Mouse (Mus musculus) right cerebral cortex, postnatal 25 days (tissue): ENCODE measurements at regions not wholly inside any gene's neighbourhood (a gene's known extent, or its start where the extent isn't known, plus 50 kb on each side); places are given as distances from the start of the nearest gene placed in this dataset.

ENCODE experiments used
- DNase-seq: peaks from one replicate; pipeline ENCODE4 v3.0.0; 2022

GRCm38 (mm10) chr5:141054991-141055390 lies 54.6 kb upstream of the Card11 start:
- DNase-seq = no peak

DNA sequence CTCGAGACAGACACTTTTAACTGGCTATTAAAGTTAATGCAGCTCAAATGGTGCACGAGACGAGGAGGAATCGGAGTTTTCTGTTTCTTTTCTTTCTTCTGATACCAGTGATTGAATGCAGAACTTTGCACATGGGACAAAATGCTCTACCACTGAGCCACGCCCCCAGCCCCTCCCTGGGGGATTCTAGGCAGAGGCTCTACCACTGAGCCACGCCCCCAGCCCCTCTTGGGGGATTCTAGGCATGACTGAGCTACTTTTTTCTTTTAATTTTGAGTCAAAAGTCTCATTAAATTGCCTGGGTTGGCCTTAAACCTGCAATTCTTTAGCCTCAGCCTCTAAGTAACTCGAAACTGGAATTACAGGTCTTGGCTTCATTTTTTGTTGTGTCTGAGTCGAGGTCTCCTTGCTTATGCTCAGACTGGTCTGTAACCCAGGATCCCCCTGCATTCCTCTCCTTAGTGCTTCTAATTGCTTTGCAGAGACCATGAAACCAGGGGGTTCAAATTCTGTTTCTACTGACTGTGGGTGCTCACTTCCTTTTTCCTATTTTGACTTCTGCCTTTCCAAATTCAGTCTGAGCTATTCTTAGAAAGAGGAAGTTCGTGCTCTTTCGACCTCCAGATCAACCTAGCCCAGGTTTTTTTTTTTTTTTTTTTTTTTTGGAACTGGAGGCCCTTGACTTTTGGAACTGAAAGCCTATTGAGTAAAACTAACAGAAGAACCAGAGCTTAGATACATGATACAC lies 55.4 kb upstream of the Card11 start:
- no peak for DNase-seq

DNA sequence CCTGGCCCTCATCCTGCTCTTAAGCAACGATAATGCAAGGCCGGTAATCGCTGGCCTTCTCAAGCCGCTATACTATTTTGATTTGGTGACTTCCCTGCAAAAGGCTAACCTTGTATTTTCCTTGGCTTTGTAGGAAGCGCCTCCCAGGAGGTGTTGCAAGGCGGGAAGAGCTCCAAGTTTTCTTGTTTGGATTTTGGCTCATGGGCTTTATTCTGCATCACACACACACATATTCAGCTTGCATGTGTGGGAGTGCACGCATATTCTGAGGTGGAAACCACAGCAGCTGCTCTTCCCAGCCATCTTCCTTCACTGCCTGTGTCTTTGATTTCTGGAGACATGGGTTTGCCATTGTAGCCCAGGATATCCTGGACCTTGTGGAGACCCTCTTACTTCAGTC lies 57.8 kb upstream of the Card11 start:
- peak; percentile 58 for DNase-seq

DNA sequence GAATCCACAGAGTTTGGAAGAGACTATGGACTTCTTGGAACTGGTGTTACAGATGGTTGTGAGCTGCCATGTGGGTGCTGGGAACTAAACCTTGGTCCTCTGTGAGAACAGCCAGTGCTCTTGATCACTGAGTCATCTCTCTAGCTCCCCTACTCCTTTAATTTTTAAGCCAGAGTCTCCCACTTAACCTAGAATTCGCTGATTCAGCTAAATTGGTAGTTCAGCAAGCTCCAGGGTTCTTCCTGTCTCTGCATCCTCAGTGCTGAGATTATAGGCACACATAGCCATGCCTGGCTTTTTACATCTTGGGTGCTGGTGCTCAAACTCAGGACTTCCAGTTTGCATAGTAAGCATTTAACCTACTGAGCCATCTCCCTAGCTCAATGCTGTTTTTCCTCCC lies 58.5 kb upstream of the Card11 start:
- no peak for DNase-seq

- no peak for DNase-seq
Observed at GRCm38 (mm10) chr5:141062144-141062543, 61.8 kb upstream of the Card11 start.

GRCm38 (mm10) chr5:141067561-141067960 lies 67.2 kb upstream of the Card11 start:
- DNase-seq = no peak

GRCm38 (mm10) chr5:141074457-141074856 lies 74.1 kb upstream of the Card11 start:
- no peak for DNase-seq

GRCm38 (mm10) chr5:141076158-141076557 lies 75.8 kb upstream of the Card11 start:
- no peak for DNase-seq

DNA sequence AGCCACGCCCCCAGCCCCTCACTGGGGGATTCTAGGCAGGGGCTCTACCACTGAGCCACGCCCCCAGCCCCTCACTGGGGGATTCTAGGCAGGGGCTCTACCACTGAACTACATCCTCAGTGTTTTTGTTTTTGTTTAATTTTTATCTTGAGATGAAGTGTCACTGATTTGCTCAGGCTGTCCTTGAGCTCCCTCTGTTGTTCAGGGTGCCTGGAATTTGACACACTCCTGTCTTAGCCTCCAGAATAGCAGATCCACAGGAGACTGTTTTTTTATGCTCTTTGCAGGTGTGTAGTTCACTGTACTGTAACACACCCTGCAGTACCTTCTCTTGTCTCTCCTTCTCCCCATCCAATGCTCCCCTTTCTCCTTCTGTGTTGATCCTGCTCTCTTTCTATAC lies 76.6 kb upstream of the Card11 start:
- no peak for DNase-seq

DNA sequence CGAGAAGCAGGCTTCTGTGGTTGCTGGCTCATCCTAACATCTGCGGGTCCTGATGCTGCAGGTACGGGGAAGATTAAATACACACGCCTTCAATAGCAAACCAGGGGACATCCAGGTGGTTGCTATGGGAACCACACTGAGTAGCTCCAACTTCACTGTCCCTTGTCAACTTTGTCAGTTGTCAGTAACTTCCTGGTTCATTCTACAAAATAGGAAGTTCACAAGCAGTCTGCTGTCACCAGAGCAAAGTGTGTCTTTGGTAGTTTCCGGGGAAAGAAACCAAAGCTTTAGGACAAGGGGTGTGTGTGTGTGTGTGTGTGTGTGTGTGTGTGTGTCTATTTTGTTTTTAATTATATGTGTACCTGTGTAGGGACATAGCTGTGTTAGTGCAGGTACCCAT lies 80.5 kb upstream of the Card11 start:
- no peak for DNase-seq

DNA sequence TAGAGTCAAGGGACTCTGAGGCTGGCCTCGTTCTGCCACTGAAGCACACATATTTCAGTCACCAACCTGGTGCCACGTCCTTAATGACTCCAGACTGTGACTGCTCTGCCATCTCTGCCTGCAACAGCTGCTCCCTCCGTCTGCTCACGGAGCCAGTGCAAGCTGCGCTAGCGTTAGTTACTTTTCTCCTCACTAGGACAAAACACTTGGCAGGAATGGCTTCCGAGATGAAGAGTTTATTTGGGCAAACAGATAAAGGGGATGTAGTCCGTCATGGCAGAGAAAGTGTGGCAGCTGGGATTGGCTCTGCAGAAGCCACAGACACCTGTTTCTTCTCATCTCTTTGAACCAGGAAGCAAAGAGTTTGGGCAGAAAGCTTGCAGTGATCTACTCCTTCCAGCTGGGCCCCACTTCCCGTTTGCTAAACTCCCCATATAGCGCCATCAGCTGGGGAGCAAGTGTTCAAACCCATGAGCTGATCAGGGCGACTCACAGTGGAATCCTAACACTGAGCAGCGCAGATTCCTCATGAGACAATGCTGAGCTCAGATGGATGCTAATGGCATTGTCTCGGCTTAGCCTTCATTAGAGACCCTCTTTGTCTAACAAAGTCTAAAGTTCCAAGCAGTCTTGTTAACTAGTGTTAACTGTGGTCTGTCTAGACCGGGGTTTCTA lies 83.8 kb upstream of the Card11 start:
- no peak for DNase-seq

DNA sequence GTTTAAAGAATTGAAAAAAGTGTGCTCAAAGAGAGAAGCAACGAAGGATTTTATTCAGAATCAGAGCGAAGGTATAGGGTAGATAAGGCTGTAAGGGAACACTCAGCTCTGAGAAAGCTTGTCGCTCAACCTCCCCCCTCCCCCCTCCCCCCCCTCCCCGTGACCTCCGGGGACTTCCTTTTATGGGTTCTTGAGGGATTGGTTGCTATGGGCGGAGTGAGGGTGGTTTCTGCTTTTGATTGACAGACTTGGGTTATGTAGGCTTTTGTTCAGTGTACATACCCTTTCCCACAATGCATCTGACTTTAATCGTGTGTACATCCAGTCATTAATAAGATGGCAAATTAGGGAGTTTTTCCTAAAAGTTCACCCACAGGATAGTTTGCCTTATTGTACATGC lies 84.4 kb upstream of the Card11 start:
- no peak for DNase-seq

GRCm38 (mm10) chr5:141091676-141092075 lies 91.3 kb upstream of the Card11 start:
- no peak for DNase-seq

DNA sequence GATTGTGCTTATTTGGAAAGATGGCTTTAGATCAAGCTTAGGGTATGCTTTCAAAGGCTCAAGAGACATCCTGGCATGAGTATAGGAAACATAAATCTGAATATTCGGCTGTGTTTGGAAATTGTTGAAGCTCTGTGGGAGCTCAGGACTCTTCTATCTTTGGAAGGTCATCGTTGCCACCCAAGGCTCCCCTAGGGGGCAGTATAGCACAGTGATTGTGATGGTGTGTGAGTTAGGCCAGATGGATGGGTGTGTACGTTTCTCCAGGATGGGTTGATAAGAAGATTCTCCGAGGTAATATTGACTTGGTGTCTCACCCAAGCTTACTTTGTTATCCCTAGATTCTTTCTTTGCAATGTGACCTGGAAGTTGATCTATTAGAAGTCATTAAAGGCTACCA lies 93.3 kb upstream of the Card11 start:
- DNase-seq = peak; percentile 36

GRCm38 (mm10) chr5:141097878-141098277 lies 97.5 kb upstream of the Card11 start:
- no peak for DNase-seq

GRCm38 (mm10) chr5:141111666-141112065 lies 111.3 kb upstream of the Card11 start:
- DNase-seq = no peak

DNA sequence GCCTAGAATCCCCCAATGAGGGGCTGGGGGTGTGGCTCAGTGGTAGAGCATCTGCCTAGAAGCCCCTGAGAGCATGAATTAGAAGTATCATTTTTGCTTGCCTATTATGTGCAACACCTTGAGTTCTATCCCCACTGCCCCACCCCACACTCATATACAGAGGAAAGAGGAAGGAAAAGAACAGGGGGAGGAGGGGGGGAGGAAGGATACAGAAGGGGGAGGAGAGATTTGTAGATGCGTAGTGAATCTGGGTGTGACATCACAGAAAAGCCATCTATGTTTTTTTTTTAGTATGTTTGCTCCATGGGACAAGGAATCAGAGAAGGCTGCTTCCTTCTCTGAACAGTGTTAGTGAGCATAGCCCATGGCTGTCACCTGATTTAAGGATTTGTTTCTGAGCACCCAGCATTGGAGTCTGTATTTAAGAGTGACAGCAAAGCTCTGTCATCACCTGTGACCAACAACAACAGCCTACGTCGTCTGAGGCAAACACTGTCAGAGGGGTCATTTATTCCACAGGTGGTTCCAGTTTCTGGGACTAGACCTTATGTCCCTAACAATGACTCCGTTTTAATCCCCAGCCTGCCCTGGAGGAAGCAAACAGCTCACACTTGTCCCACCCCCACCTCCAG lies 115.0 kb upstream of the Card11 start:
- no peak for DNase-seq

DNA sequence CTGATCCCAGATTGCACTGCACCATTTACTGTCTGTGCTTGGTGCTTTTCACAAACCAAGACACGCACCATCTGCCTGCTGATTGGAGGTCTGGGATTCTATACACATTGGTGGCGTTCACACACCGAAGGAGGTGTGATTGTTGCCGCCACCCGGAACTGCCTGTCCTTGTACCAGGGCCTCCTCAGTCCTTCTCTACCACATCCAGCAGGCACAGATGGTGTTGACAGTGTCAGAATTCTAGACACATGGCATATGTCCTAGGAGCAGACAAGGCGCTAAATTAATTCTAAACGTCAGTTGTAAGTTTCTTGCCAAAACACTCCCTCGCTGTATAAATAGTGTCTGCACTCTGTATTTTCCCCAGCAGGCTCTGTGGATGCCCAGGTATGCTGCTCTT lies 115.6 kb upstream of the Card11 start:
- DNase-seq = peak; percentile 74

DNA sequence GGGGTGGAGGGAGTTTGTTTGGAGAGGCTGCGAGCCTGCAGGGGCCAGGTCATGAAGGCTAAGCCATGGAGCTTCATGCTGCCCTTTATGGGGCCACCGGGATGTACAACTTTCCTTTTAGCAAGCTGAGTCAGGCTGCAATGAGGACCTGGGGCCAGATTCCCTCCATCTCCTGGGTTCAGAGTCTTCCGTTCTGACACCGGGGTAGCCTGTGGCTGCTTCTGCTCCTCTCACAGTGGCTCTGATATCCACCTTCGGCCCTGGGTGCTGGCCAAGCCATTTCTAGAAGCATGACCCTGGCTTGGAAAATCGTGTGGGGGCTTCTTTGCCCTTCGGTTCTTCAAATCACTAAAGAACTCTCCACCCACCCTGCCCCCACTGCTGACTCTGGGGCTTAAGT lies 115.4 kb upstream of the Sdk1 start:
- DNase-seq = no peak

- DNase-seq = no peak
Observed at GRCm38 (mm10) chr5:141126536-141126935, 114.8 kb upstream of the Sdk1 start.

GRCm38 (mm10) chr5:141131036-141131435 lies 110.3 kb upstream of the Sdk1 start:
- DNase-seq = no peak

GRCm38 (mm10) chr5:141131906-141132305 lies 109.4 kb upstream of the Sdk1 start:
- DNase-seq = no peak

- no peak for DNase-seq
Observed at GRCm38 (mm10) chr5:141136239-141136638, 105.1 kb upstream of the Sdk1 start.

DNA sequence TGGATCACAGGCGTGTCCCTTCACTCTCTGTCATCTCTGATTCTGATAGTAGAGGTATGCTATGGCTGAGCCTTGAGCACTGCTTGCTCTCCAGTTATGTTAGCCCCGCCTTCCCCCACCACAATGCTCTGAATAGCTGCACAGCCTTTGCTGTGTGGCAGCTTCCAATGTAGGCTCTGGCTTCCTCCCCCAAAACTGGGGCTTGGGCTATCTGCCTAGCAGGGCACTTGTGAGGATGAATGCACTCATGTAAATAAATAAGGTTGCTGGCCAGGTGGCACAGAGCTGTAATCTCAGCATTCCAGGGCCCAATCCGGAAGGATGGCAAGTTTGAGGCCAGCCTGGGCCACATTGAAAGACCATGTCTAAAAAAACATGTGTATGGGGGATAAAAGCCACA lies 103.6 kb upstream of the Sdk1 start:
- no peak for DNase-seq
